Mouse (Mus musculus) MEL-GATA-1-ER (cell line): ENCODE results near the gene Clec3b.

Experiments
- DNase-seq: peaks from one replicate; pipeline ENCODE4 v3.0.0-alpha.2; 2012; ENCODE audit warnings: low read depth; ENCODE audit errors: extremely low read depth

Clec3b gene

GRCm38 (mm10) chr9:123150241-123151020 is at the start of gene Clec3b:
Gene Clec3b (plus strand): TSS chr9:123150946.
- no peak for DNase-seq

DNA sequence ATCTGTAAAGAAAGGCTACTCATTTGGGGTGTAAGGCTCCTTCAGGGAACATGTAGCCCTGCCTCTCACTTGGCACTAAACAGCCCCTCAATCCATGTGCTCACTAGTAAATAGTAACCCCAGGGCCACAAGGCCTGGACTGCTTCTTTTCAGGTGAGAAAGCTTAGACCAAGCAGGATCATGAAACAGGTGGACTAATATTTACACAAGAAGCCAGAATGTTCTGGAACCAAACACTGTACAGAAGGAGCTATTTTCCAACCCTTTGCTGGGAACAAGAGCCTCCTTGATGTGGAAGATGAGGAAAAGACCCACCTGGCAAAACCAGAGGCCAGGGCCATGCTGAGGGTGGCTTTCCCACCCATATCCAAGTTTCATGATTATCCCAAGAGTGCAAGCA is 47.3 kb upstream of the Clec3b start:
- no peak for DNase-seq

GRCm38 (mm10) chr9:123104362-123104761 is 46.4 kb upstream of the Clec3b start:
- no peak for DNase-seq

GRCm38 (mm10) chr9:123107186-123107585 is 43.6 kb upstream of the Clec3b start:
- no peak for DNase-seq

DNA sequence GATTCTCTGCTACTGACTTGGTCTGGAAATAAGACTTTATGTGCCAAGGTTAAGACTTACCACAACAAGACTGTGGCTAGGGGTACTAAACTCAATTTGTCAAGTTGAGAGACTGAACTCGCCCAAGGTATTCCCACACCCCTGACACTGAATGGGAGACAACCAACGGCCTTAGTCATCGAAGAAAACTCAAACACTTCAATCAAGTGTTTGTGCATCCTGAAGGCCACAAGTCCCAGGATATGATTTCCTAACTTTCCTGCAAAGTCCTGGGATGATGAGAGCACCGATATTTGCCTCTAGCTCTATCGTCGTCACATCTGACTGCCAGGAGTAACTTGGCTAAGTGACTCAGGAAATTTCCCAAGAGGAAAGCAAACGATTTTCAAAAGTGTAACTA is 41.6 kb upstream of the Clec3b start:
- no peak for DNase-seq

DNA sequence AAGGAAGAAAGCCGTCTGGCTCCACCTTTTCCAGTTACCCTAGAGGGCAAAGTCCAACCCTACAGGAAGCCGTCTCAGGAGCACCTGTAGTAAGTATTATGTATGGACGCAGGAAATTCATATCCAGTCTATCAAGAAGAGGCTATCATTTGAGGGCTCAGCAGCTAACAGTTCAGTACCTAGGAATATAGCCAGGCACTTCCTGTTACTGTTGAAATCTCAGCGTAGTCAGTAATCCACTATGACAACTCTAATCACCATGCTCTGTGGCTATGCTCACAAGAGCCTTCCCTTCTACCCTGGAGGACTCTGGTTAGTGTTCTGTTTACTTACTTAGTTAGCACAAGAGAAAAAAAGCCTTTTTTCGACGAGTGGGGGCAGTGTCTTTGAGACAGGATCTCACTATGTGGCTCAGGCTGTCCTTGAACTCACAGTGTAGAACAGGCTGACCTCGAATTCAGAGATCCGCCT is 39.0 kb upstream of the Clec3b start:
- DNase-seq: peak; percentile 25

DNA sequence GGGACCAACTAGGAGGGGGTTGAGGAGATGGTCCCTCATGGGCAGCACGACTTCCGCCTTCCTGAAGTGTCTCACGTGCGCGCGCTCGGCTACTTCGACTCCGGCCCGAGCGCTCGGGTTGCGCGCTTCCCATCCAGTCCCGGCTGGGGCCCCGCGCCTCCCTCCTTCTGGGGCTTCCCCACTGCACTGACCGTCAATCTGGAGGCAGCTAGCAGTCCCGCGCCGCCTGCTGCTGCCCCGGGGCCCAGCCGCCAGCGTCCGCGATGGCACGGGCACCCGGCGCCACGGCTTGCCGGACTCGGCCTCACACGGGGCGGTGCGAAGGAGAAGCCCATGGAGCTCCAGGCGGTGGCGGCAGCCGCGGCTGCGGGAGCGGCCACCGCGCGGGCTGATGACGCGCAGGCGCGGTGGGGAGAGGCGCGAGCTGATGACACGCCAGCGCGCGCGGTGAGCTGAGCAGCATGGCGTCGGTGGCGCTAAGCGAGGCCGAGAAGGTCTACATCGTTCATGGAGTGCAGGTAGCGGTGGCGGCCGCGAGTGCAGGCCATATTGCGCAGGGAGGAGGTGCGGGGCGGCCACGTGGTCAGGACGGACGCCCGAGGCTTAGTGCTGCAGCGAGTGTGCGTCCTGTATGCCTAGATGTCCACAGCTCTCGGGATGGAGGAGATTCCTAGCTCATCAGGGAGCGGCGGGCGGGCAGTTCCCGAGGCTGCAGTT is 37.8 kb upstream of the Clec3b start, which contains the start of the genes Zdhhc3 and Exosc7:
Gene Zdhhc3, minus strand, starts transcription at position 401 of the 717 bp plus-strand sequence.
Gene Exosc7, plus strand, starts transcription at position 411 of the 717 bp plus-strand sequence.
- peak; percentile 49 for DNase-seq

GRCm38 (mm10) chr9:123113931-123114330 is 36.8 kb upstream of the Clec3b start:
- no peak for DNase-seq

GRCm38 (mm10) chr9:123115566-123115965 is 35.2 kb upstream of the Clec3b start:
- DNase-seq: no peak

- no peak for DNase-seq
Measured at GRCm38 (mm10) chr9:123123017-123123416, 27.7 kb upstream of the Clec3b start.

DNA sequence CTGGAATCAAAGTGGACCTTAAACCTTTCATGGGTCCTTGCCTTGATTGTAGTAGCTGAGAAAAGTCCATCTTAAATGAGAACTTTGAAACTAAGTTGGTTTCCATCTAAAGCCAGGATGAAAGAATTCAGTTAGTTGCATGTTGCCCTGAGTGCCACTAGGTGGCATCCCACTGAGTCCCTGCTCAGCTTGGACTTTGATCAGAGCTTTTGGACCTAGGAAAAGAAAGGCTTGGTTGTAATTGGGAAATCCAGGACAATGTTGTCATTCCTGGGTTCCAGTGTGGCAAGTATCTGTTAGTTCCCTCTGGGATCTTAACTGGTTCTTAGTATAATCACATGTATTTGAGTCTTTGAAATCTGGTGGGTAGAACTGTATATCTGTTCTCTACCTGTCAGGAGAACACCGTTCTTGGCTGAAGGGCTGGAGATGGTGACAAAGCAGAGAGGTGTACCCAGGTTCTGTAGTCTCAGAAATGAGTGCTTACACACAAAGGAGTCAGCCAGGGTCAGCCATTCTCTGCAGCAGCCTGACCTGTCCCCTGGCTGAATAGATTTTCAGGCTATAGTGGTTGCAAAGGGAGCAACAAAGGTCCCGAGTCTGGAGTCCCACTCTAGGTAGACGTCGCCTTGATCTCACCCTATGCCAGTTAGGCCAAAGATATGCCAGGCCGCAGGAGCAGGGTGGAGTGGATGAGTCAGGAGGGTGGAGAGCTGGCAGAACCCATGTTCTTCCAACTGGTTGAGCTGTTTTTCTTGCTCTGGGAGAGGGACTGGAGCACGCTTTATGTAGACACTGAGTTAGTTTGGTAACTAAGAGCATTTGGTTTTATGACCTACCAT is 27.0 kb upstream of the Clec3b start:
- no peak for DNase-seq

- no peak for DNase-seq
Measured at GRCm38 (mm10) chr9:123124413-123124981, 26.2 kb upstream of the Clec3b start.

DNA sequence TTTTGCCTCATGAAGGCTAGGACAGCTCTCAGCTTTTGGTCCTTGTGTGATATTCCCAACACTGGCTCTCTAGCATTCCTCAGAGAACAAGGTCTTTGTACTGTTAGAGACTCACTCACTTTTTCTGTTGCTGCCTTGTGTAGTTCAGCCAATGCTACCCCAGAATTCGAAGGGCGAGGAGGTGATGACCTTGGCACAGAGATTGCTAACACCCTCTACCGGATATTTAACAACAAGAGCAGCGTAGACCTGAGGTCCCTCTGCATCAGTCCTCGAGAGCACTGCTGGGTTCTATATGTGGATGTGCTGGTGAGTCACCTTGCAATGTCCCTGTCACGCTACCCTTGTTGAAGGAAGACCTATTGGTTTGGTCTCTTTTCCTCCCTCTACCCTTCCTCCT is 23.1 kb upstream of the Clec3b start:
- no peak for DNase-seq

GRCm38 (mm10) chr9:123132994-123133393 is 17.8 kb upstream of the Clec3b start:
- DNase-seq: no peak

DNA sequence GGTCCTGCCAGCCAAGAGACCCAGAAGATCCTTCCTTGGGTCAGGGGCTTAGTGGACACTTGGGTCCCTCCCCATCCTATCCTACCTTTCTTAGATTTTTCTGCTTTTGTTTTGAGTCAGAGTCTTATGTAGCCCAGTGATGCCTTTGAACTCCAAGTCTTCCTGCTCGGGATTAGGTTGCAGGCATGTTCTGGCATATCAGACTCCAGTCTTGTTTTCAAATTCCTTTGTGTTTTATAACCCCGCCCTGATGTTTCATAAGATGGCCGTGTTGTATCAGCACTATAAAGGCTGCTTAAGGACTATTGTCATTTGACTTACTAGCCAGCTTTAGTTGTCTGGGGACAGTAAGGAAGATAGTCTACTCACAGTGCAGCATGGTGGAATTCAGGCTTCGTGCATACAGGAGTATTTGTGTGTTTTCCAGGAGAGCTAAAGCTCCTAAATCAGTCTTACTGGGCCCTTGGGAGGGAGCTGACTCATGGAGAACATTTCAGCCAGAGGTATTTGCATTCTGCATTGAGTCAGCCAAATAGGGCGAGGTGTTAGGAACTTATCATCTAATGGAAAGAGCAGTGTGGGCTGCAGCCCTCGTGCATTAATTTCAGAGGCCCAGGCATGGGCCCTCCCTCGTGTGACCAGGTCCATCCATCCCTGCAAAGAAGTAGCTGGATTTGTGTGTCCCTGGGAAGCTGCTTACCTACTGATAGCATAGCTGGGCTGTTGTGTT is 13.6 kb upstream of the Clec3b start:
- DNase-seq: no peak

- DNase-seq: no peak
Measured at GRCm38 (mm10) chr9:123138891-123139474, 11.8 kb upstream of the Clec3b start.

GRCm38 (mm10) chr9:123139887-123140614 is 10.7 kb upstream of the Clec3b start:
- DNase-seq: no peak

DNA sequence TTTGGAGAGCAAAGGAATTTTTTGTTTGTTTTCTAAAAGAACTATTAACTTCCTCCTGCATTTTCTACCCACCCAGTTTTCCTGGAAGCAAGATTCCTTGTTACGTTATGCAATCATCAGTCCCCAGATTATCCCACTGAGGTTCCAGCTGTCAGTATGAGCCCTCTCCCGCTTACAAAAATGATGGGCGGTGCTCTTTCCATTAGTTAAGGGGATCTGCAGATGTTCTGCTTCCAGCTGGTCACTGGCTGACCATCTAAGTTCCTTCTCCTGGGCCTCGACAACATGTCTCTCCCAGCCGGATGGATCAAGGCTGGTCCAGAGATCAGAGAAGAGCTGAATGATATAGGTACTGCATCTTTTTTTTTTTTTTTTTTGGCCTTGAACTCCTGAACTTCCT is 2.3 kb upstream of the Clec3b start:
- DNase-seq: no peak

DNA sequence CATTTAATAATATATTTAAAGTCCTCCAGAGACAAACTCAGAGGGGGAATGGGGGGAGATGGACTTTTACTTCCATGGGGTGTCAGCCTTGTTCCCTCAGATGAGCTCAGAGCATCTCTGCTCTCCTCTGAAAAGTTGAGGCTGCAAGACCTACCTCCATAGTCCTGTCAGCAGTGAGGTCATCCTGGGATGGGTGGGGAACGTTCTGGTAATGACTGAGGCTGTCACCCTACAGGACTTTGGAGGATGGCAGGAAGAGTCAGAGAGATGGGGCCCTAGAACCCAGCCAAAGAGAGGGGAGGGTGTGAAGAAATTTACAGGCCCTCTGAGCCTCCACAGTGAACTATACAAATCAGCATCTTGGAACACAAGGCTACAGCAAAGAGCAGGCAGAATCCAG is 815 bp downstream of the Clec3b start:
- no peak for DNase-seq

- no peak for DNase-seq
Measured at GRCm38 (mm10) chr9:123152026-123152425, 1.3 kb downstream of the Clec3b start.
